Mouse (Mus musculus): ENCODE data around the gene Nans. TPM values are rescaled to one million over a fixed set of nuclear protein-coding genes. Genes with fewer than 3 reads are reported as not detected.
A peak's percentile ranks its signal among the peaks of the same experiment; 100 is the strongest.

Gene Nans
- total and polyA plus RNA-seq, 2 experiments from 2014 or later, result 69.8 to 89.3 TPM

- Histone ChIP-seq H3K4me1 (ENCODE audit: insufficient read depth) (no peaks in the 10 kb centered on the region), H3K4me3 (ENCODE audit: low read depth, low read length) (no peak overlapping the region), H3K9ac (no peak overlapping the region), H3K27me3 (ENCODE audit: insufficient read depth, low read length) (no peaks in the 10 kb centered on the region), H3K27ac (ENCODE audit: low read depth, low read length) (no peak overlapping the region), H3K4me2 (ENCODE audit: low read depth) (no peak overlapping the region), H3K9me3 (ENCODE audit: low read length) (no peaks in the 10 kb centered on the region), H3K36me3 (ENCODE audit: insufficient read depth) (peaks cover 26% of the 10 kb centered on the region)
- DNase-seq, result no peak
- WGBS, result 90% methylated on average over 13 of the region's 13 CpGs
- no peak for ATAC-seq
- TF ChIP-seq CTCF (IDR thresholded peaks at IDR 0.05; ENCODE audit: low read depth), result no peak
These were observed 54.5 kb downstream of the Nans start for GRCm38 (mm10) chr4:46543366-46544050.

GRCm38 (mm10) chr4:46544313-46544712 lies 55.3 kb downstream of the Nans start:
- Histone ChIP-seq H3K9ac (no peak overlapping the region), H3K27ac (ENCODE audit: low read depth, low read length) (no peak overlapping the region), H3K27me3 (ENCODE audit: insufficient read depth, low read length) (no peaks in the 10 kb centered on the region), H3K4me2 (ENCODE audit: low read depth) (no peak overlapping the region), H3K4me1 (ENCODE audit: insufficient read depth) (no peaks in the 10 kb centered on the region), H3K4me3 (ENCODE audit: low read depth, low read length) (no peak overlapping the region), H3K9me3 (ENCODE audit: low read length) (no peaks in the 10 kb centered on the region), H3K36me3 (ENCODE audit: insufficient read depth) (peaks cover 28% of the 10 kb centered on the region; the same call in 1 of the 2 replicates)
- DNase-seq, result peak; percentile 21
- ATAC-seq, result no peak
- WGBS, result 27% methylated on average over 1 of the region's 1 CpGs
- peak; percentile 49 for TF ChIP-seq CTCF (IDR thresholded peaks at IDR 0.05; ENCODE audit: low read depth)

- Histone ChIP-seq H3K27me3 (ENCODE audit: insufficient read depth, low read length) (no peaks in the 10 kb centered on the region), H3K27ac (ENCODE audit: low read depth, low read length) (no peak overlapping the region), H3K4me1 (ENCODE audit: insufficient read depth) (no peaks in the 10 kb centered on the region), H3K9me3 (ENCODE audit: low read length) (no peaks in the 10 kb centered on the region), H3K9ac (no peak overlapping the region), H3K4me2 (ENCODE audit: low read depth) (no peak overlapping the region), H3K4me3 (ENCODE audit: low read depth, low read length) (no peak overlapping the region), H3K36me3 (ENCODE audit: insufficient read depth) (peaks cover 28% of the 10 kb centered on the region; the same call in 1 of the 2 replicates)
- ATAC-seq (no peak), DNase-seq (no peak)
- no peak for TF ChIP-seq CTCF (IDR thresholded peaks at IDR 0.05; ENCODE audit: low read depth)
- 17% methylated on average over 9 of the region's 9 CpGs for WGBS
These were observed 56.5 kb downstream of the Nans start for GRCm38 (mm10) chr4:46545498-46545897.

- no peak for DNase-seq
- no peak for TF ChIP-seq CTCF (IDR thresholded peaks at IDR 0.05; ENCODE audit: low read depth)
- peaks cover 32% of the 10 kb centered on the region; the same call in 1 of the 2 replicates for H3K36me3 ChIP-seq (ENCODE audit: insufficient read depth)
- no peaks in the 10 kb centered on the region for H3K4me1 ChIP-seq (ENCODE audit: insufficient read depth)
- no peaks in the 10 kb centered on the region for H3K9me3 ChIP-seq (ENCODE audit: low read length)
- no peak overlapping the region for H3K4me2 ChIP-seq (ENCODE audit: low read depth)
- H3K4me3 ChIP-seq (ENCODE audit: low read depth, low read length), result no peak overlapping the region
- H3K27ac ChIP-seq (ENCODE audit: low read depth, low read length), result no peak overlapping the region
- H3K27me3 ChIP-seq (ENCODE audit: insufficient read depth, low read length), result no peaks in the 10 kb centered on the region
- ATAC-seq, result no peak
- WGBS, result 37% methylated on average over 6 of the region's 6 CpGs
- no peak overlapping the region for H3K9ac ChIP-seq
These were observed 57.7 kb downstream of the Nans start for GRCm38 (mm10) chr4:46546709-46547108.

- DNase-seq (no peak), ATAC-seq (no peak)
- Histone ChIP-seq H3K27ac (ENCODE audit: low read depth, low read length) (no peak overlapping the region), H3K4me3 (ENCODE audit: low read depth, low read length) (no peak overlapping the region), H3K9me3 (ENCODE audit: low read length) (no peaks in the 10 kb centered on the region), H3K4me2 (ENCODE audit: low read depth) (no peak overlapping the region), H3K9ac (no peak overlapping the region), H3K36me3 (ENCODE audit: insufficient read depth) (peaks cover 20% of the 10 kb centered on the region; the same call in 1 of the 2 replicates), H3K27me3 (ENCODE audit: insufficient read depth, low read length) (no peaks in the 10 kb centered on the region), H3K4me1 (ENCODE audit: insufficient read depth) (no peaks in the 10 kb centered on the region)
- 72% methylated on average over 10 of the region's 10 CpGs for WGBS
- no peak for TF ChIP-seq CTCF (IDR thresholded peaks at IDR 0.05; ENCODE audit: low read depth)
These were observed 60.9 kb downstream of the Nans start for GRCm38 (mm10) chr4:46549979-46550378.

GRCm38 (mm10) chr4:46550406-46550805 lies 61.4 kb downstream of the Nans start:
- Histone ChIP-seq H3K27me3 (ENCODE audit: insufficient read depth, low read length) (no peaks in the 10 kb centered on the region), H3K4me2 (ENCODE audit: low read depth) (no peak overlapping the region), H3K4me1 (ENCODE audit: insufficient read depth) (no peaks in the 10 kb centered on the region), H3K9ac (no peak overlapping the region), H3K27ac (ENCODE audit: low read depth, low read length) (no peak overlapping the region), H3K9me3 (ENCODE audit: low read length) (no peaks in the 10 kb centered on the region), H3K36me3 (ENCODE audit: insufficient read depth) (peaks cover 20% of the 10 kb centered on the region; the same call in 1 of the 2 replicates), H3K4me3 (ENCODE audit: low read depth, low read length) (no peak overlapping the region)
- WGBS, result 47% methylated on average over 8 of the region's 8 CpGs
- ATAC-seq, result no peak
- no peak for DNase-seq
- TF ChIP-seq CTCF (IDR thresholded peaks at IDR 0.05; ENCODE audit: low read depth), result no peak

Other genes starting within 250 kb of the Nans start
- 0.05 TPM in 1 of 2 replicates, not detected in the other for gene Foxe1, start 145.6 kb upstream of the Nans start, total RNA-seq (2014; rRNA removed)
- not detected in 2 replicates for gene Foxe1, start 145.6 kb upstream of the Nans start, polyA plus RNA-seq (2015; fragmentation: Nextera tagmentation; extraction: Ambion mirVana)
- 9.0 and 10.4 TPM in 2 replicates for gene Trmo, start 99.8 kb upstream of the Nans start, total RNA-seq (2014; rRNA removed)
- 6.5 and 6.7 TPM in 2 replicates for gene Trmo, start 99.8 kb upstream of the Nans start, polyA plus RNA-seq (2015; fragmentation: Nextera tagmentation; extraction: Ambion mirVana)
- not detected in 2 replicates for gene Hemgn, start 75.7 kb upstream of the Nans start, total RNA-seq (2014; rRNA removed)
- not detected in 2 replicates for gene Hemgn, start 75.7 kb upstream of the Nans start, polyA plus RNA-seq (2015; fragmentation: Nextera tagmentation; extraction: Ambion mirVana)
- 3.4 and 4.7 TPM in 2 replicates for gene Anp32b, start 38.3 kb upstream of the Nans start, total RNA-seq (2014; rRNA removed)
- 60.2 and 65.9 TPM in 2 replicates for gene Anp32b, start 38.3 kb upstream of the Nans start, polyA plus RNA-seq (2015; fragmentation: Nextera tagmentation; extraction: Ambion mirVana)
- 1.4 and 1.8 TPM in 2 replicates for gene Trim14, start 46.9 kb downstream of the Nans start, total RNA-seq (2014; rRNA removed)
- gene Trim14, start 46.9 kb downstream of the Nans start, polyA plus RNA-seq (2015; fragmentation: Nextera tagmentation; extraction: Ambion mirVana), result 0.73 and 0.82 TPM in 2 replicates
- gene Coro2a, start 113.0 kb downstream of the Nans start, total RNA-seq (2014; rRNA removed), result 17.8 and 20.6 TPM in 2 replicates
- gene Coro2a, start 113.0 kb downstream of the Nans start, polyA plus RNA-seq (2015; fragmentation: Nextera tagmentation; extraction: Ambion mirVana), result 4.1 and 7.5 TPM in 2 replicates
- gene Tbc1d2, start 161.0 kb downstream of the Nans start, total RNA-seq (2014; rRNA removed), result 0.77 and 1.5 TPM in 2 replicates
- 0.47 and 0.67 TPM in 2 replicates for gene Tbc1d2, start 161.0 kb downstream of the Nans start, polyA plus RNA-seq (2015; fragmentation: Nextera tagmentation; extraction: Ambion mirVana)

Measured in forebrain, postnatal 0 days (tissue).